Mouse (Mus musculus) thymus, adult 2 months (tissue): ENCODE results near the gene Sepsecs.

Experiments used
- CTCF ChIP-seq: fragments of 200-500 bp; IDR thresholded peaks from 2 replicates; pipeline ENCODE4 v1.5.1; 2012; ENCODE audit warnings: mild to moderate bottlenecking, control low read depth, low read length, moderate library complexity, borderline replicate concordance; ENCODE audit not compliant: control insufficient read depth, poor library complexity, insufficient read depth; ENCODE audit errors: extremely low read depth
- POLR2A ChIP-seq: fragments of 200-500 bp; IDR thresholded peaks from 2 replicates; pipeline ENCODE4 v1.6.1; 2012; ENCODE audit warnings: mild to moderate bottlenecking, low read length, control low read depth, moderate library complexity; ENCODE audit not compliant: control insufficient read depth, poor library complexity, insufficient read depth; ENCODE audit errors: extremely low read depth

DNA sequence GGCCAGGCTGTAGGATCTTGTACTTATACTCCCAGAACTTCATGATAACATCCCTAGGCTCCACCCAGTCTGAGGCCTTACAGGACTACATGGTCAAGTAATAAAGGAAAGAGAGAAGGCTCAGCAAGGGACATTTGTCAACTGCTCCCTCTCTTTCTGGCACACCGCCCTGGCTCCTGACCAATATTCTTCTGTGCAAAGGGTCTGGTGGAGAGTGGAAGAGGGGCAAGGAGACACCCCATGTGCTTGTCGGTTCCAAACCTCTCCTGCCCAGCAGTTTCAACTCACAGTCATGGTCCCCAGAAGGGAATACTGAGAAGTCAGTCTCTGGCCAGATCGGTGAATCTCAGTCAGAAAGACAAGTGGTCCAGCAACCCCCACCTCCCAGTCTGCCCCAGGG, 40.7 kb downstream of the Sepsecs start:
- TF ChIP-seq CTCF = no peak
- TF ChIP-seq POLR2A = no peak
